Mouse (Mus musculus) heart, postnatal 10 days (tissue): ENCODE measurements around the gene Cebpa. TPM values are rescaled to one million over a fixed set of nuclear protein-coding genes. Genes with fewer than 3 reads are reported as not detected.
A peak's percentile ranks its signal among the peaks of the same experiment; 100 is the strongest.

Experiments used
- DNase-seq, 2 experiments: peaks; one replicate each; pipeline ENCODE4 v3.0.0; 2021
- intact Hi-C: fragments of 180-260 bp; cut with DNase I; formaldehyde crosslinking; loops from one replicate; pipeline ENCODE4 v1.15.1; 2025
- total RNA-seq, 2 experiments: library from RNA; stranded (reverse); gene quantifications; 2 replicates each; pipeline ENCODE4 v1.2.3; 2021

The Cebpa gene
- total RNA-seq: 10 to 100 TPM in 1 of 2 experiments, 1 to 10 TPM in 1; 7.6 to 13.7 TPM

DNA sequence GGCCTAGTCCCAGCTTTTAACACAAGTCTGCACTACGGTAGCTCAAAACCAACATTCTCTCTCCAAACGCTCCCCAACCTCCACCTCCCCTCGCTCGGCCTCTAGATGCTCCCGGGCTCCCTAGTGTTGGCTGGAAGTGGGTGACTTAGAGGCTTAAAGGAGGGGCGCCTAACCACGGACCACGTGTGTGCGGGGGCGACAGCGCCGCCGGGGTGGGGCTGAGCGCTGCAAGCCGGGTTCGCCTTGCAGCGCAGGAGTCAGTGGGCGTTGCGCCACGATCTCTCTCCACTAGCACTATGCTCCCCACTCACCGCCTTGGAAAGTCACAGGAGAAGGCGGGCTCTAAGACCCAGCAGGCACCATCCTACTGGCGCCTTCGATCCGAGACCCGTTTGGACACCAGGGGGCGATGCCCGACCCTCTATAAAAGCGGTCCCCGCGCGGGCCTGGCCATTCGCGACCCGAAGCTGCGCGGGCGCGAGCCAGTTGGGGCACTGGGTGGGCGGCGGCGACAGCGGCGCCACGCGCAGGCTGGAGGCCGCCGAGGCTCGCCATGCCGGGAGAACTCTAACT is at the start of gene Cebpa:
Gene Cebpa (plus strand): TSS at position 453 of the 573 bp plus-strand sequence.
- peak; percentile 96 to 97 for DNase-seq

DNA sequence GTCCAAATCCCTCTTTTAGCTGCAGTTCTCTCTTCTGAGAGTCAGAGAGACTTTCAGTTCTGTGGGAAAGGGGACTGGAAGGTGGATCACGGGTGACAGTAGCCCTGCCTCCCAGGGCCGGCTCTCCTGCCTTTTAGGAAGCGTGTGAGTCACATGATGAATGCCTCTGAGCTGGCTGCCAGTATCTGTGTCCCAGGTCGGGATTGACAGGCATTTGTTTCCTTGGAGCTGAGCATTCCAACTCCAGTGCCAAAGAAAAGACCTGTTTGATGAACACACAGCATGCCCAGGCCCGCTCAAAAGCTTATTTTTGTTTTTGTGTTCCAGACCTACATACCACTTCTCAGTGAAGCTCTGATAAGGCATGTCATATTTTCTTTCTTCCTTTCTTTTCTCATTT is 42.4 kb upstream of the Cebpa start:
- intact Hi-C loops: no loop called here
- peak; percentile 58 to 69 for DNase-seq

More for the DNA sequence above, at the start of gene Cebpa:
- intact Hi-C loops: loop anchor here (1.0 to 2.0 kb wide), 4 partner anchors 38 to 93 kb away; partner anchors contain the start of gene Cebpg

DNA sequence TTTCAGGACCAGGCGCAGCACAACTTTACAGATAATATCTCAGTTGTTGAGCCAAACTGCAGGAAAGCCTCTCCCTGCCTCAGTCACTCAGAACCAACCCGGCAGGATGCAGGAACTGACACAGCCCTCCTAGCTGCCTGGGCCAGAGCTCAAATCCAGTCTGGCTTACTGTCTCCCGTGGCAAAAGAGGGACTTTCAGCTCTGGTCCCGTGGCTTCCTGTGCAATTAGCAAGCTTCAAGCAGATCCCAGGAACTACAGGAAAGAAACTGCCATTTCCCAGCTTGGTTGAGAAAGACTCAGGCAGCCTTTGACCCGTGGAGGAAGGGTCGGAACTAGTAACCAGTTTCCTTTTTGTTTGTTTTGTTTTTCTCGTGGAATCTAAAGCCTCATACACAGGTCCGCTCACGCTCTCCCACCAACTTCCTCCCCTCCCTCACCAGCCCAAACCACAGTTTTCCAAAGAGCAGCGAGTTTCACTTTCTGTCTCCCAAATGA is 38.2 kb upstream of the Cebpa start:
- peak; percentile 55 to 70 for DNase-seq
- intact Hi-C loops: loop anchor here (2.0 kb wide), 3 partner anchors 16 to 38 kb away; partner anchors contain the start of gene Cebpa

DNA sequence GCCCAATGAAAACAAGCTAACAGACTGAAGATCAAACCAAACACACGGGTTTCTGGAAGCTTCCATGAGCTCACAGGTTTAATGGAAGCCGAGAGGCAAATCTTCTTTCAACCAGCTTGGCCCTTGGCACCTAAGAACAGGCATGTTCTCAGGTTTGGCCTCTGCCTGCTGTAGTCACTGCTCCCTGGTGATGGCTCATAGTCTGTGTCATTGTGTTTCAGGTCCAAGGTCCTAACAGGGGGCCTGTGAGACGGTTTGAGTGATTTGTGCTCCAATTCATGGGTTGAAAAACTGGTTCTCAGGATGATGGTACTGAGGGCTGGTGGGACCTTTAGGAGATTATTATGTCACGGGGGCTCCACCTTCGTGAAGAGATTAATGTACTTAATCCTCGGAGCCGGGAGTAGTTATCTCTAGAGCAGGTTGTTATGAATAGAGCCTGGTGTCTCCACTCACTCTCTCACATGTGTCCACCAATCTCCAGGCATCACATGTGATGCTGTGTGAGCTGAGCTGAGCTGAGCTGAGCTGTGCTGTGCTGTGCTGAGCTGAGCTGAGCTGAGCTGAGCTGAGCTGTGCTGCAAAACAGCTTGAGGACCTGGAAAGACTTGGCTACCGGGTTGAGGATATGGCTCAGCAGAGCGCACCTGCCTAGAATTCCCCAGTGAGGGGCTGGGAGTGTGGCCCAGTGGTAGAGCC is 37.5 kb upstream of the Cebpa start:
- intact Hi-C loops: loop anchor here (2.0 kb wide), 3 partner anchors 17 to 37 kb away; partner anchors contain the start of gene Cebpa

DNA sequence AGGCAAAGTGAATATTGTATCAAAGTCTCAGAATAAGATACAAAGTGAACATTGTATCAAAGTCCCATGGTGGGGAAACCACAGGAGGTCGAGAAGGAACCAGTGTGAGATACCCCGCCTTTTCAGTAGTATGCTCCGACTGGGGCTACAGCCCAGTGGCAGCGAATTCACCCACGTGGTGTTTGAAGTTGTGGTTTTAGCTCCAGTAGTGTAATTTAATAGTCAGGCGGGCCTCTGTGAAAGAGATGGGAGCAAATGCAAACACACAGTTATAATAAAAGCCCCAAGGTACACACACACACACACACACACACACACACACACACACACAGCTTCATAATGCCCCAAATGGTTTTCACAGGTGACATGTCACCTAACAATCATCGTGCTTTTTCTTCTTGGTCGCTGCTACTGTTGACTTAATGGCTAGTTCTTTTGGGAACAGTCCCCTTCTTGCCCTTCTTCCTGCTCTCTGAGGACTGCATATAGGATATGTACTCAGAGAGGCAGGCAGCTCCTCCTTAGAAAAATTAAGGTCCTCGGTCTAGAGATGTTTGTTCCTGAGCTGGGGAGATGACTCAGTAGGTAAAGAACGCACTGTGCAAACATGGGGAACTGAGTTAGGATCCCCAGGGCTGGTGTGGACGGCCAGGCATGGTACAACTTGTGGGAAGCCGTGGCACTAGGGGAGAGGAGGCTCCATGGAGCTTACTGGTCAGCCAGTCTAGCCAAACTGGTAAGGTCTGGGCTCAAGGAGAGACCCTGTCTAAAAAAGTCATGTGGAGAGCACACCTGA is 34.3 kb upstream of the Cebpa start:
- DNase-seq: no peak
- intact Hi-C loops: no loop called here

More for the DNA sequence above, 37.5 kb upstream of the Cebpa start:
- no peak for DNase-seq

DNA sequence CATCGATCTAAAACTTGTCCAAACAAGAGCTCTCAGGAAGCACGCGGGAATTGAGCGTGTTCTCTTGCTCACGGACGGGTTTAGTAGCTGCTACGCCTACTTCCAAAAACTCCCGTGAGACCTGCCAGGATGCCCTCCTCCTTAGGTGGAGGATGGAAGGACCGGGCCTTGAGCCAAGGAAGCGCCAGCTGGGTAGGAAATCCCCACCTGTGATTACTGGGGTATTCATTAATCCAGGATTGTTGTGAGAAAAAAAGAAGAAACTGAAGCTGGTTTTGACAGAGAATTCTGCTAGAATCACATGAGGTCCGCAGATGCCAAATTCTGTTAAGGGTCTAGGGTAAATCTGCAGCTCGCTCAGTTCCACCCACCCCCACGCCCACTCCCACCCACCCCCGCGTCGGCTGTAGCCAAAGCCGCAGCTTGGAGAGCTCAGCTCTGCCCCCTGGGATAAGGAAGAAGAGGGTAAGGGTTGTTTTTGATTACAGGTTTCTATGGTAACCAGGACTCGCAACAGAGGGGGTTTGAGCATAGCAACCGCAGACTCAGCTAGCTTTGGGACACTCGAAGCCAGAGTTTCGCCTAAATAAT is 32.7 kb upstream of the Cebpa start:
- intact Hi-C loops: no loop called here
- peak; percentile 23 to 34 for DNase-seq

DNA sequence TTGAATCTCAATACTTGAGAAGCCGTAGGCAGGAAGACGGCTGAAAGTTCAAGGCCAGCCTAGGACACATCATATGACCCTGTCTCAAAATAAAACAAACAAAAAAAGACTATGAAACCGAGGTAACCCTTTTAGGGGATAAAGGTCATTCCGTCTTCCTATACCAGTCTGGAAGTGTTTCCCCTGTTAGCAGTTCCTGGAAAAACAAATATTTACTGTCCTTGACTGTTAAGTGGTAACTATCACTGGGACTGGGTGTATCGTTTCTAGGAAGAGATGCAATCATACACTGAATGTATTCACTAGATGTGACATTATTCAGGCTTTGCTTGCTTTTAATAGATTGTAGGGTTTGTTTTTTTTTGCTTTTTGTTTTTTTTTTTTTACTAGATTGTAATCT is 28.5 kb upstream of the Cebpa start:
- DNase-seq: no peak
- intact Hi-C loops: no loop called here

DNA sequence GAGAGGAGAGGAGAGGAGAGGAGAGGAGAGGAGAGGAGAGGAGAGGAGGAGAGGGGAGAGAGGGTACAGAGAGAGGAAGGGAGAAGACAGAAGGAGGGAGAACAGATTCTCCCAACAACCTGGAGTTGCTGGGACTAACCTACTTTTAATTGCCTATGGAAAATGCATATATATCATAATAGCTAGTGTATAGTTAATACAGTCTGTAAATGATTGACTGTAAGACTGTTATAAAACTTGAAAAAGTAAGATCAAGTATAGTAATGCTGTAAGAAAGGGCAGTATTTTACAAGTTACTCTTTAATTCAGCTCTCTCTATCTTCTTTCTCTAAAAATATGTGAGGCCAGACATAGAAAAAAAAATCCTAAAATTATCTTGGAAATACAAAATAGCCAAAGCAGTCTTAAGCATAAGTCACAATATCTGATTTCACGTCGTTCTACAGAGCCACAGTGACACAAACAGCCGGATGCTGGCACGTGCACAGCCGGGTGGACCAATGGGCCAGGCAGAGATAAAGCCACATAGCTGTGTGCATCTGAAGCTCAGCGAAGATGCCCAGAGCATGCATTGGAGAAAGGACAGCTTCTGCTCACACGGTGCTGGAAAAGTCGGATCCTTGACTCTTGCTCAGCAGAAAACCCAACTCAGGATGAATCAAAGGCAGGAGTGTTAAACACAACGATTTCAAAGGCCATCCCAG is 24.0 kb upstream of the Cebpa start:
- no peak for DNase-seq
- intact Hi-C loops: no loop called here

DNA sequence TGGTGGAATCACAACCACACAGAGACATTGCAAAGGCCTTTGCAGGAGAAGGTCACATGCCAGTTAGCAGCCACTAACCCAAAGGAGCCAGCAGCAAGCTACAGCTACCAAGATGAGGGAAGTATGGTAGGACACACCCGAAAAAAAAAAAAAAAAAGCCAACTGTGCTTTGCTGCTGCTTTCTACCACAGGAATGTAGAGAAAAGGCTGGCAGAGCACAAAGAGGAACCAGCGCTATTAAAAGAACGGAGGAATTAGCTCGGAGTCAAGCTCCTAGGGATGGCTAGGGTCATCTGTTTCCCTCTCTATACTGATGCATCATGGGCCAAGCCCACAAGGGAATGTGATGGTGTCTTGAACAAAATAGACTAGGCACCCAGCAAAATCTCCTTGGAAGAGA is 20.3 kb upstream of the Cebpa start:
- intact Hi-C loops: no loop called here
- DNase-seq: no peak

DNA sequence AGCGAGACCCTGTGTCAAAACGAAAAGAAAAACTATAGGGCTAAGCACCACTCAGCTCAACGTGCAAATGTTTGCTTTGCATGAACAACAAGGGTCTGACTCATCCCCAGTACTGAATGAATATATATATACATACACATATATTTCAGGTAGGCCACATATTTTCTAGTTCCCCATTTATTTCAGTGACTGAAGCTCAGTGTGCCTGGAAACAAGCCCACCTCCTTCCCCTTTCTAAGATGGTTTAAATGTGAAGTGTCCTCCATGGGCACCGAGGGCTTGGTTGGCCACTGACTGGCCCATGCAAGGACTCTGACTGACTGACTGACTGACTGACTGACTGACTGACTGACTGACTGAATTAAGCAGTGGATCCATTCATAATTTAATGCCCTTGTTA is 19.6 kb upstream of the Cebpa start:
- DNase-seq: no peak
- intact Hi-C loops: no loop called here

DNA sequence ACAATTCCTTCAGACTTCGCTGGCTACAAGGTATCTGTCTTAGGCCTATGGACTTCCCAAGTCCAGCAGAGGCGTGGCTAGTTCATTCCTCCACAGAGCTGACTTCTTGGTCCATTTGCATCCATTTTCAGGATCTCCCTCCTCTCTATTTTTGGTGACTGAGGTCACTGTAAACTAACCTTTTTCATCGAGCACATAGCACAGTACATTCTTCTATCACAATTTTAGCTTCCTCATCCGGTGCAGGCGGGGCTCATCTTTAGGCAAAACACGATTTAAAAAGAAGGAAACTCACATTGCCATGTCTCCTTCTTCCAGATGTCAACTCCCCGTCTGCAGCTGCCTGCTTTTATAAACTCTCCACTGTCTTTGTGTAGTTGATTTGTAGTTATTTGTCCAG is 12.5 kb upstream of the Cebpa start:
- DNase-seq: no peak
- intact Hi-C loops: no loop called here

DNA sequence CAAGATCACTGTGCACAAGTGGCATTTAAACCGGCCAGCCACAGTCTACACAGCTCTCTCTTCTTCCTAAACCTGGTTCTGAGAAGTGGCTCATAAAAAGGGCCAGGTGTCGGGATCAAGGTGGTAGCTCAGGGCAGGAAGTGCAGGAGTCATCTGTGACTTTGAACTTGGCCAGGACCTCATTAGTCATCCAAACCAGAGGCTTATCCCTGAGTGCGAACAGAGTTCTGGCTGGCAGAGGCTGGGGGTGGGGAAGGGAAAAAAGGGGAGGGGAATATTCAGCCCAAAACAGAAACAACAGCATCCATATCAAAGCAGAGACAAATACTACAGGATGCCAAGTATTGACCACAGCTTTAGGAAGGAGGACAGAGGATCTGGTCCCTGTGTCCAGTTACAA is 11.5 kb upstream of the Cebpa start:
- intact Hi-C loops: no loop called here
- no peak for DNase-seq

DNA sequence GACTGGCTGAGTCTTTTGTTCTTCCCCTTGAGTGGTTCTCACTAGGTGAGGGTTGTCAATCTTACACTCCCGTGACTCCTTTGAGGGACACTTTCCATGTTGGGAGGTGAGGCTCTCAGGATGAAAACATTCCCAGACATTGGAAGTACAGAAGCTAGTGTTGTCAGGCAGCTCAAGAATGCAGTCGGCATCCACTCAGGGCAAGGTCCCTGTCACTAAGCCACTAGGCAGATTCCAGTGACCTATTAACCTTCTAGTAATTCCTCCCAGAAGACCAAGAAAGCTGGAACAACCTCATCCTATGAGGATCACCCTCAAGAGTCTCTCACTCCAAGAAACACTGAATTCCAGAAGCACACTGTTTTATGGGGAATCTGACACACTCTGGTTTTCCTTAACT is 11.0 kb upstream of the Cebpa start:
- intact Hi-C loops: no loop called here
- DNase-seq: no peak

DNA sequence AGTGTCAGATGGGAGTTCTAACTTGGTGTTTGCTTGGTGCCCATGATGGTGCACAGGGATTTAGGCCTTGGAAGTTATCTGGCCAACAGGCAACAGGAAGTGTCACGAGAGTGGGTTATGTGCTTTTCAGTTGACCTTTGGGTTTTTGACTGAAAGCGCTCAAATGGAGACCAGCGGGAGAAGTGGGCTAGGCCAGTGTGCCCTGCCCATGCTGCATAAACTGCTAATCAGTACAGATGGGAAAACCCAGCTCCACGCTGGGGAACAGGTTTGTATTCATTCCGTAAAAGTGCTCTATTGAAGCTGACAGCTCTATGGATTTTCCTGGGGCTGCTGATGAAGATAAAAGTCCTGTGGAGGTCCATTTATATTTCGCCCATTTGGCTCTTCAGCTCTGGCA is 10.4 kb upstream of the Cebpa start:
- intact Hi-C loops: no loop called here

DNA sequence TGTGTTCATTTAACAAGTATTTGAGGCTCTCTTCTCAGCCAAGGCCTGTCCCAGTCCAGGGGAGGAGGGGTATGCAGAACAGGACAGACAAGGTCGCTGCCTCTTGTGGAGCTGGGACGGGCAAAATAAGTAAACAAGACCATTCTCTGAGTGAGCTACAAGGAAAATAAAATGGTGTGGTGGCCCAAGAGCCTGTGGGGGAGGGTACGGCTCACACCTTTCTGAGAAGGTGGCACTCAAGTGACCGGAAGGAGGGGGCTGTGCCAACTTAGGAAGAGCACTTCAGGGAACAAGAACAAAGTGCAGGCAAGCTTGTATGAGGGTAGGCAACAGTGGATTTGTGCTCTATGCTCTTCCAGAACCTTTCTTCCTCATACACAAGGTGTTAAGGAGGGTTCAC is 6.0 kb upstream of the Cebpa start:
- no peak for DNase-seq
- intact Hi-C loops: no loop called here

More for the DNA sequence above, 10.4 kb upstream of the Cebpa start:
- DNase-seq: no peak

DNA sequence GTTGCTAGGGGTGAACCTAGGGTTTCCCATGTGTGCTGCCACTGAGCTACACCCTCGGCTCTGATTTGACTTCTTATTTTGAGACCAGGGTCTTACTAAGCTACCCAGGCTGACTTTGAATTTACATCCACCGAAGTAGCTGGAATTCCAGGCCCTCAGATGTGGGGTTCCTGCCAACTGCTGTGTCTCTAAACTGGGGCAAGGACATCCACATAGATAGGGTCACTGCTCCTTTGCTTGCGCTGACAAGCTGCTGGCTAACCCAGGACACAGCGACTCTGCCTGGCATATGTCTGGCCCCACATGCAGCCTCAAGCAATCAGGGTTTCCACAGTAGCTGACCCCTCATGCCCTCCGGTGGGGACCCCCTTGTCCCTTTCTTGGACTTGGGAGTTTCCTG is 5.4 kb upstream of the Cebpa start:
- intact Hi-C loops: no loop called here

DNA sequence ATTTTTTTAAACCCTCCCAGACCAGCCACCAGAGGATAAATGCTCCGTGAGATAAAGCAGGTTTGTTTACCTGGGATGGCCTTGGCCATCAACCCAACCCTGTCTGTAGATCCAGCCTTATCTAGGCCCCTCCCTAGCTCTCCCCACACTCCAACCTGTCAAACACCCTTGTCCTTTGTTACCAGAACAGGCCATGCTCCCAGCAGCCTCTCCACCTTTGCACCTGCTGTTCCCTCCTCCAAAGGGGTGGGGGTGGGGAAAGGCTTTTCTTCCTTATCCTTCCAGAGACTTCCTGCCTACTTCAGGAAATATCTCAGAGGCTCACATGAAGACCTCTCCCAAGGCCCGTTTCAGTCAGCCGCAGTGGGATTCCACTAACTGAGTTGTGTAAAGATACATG is 2.6 kb upstream of the Cebpa start:
- intact Hi-C loops: no loop called here
- DNase-seq: no peak

More for the DNA sequence above, 5.4 kb upstream of the Cebpa start:
- peak in 1 of 2 experiments; percentile 29 for DNase-seq

DNA sequence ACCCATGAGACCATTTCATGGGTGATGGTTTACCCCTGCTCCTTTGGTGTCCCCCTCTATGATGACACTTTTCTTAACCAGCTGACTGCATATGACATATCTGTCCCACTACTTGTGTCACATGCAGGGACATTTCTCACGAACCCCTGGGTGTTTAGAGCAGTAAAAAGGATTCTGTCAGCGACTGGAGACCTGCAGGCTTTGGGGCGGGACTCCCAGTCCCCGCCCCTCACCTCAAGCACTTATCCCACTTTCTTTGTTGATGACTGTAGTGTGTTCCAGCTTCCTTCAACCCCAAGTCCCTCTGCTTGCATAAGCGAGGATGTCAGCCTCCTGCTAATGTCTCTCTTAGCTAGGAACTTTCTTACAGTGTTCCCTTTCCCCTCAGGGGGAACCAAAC is 2.0 kb upstream of the Cebpa start:
- intact Hi-C loops: no loop called here
- no peak for DNase-seq

DNA sequence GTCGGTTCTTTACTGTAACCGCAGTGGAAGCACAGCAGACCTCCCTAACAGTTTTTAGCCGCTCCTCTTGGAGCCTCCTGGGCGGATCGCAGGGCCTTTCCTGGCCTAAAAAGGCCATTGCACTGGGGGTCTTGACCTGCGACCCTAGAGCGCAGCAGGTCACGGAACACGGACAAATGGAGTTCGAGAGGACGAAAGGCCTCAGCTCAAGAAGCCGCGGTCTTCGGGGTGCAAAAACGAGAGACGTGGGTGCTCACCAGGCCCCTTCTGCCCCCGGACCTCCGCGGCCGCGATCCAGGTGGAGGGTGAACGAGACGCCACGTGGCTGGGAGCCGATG is 1.4 kb upstream of the Cebpa start:
- intact Hi-C loops: loop anchor here (2.0 kb wide), 2 partner anchors 37 to 61 kb away; partner anchors contain the start of gene Cebpg
- DNase-seq: no peak

DNA sequence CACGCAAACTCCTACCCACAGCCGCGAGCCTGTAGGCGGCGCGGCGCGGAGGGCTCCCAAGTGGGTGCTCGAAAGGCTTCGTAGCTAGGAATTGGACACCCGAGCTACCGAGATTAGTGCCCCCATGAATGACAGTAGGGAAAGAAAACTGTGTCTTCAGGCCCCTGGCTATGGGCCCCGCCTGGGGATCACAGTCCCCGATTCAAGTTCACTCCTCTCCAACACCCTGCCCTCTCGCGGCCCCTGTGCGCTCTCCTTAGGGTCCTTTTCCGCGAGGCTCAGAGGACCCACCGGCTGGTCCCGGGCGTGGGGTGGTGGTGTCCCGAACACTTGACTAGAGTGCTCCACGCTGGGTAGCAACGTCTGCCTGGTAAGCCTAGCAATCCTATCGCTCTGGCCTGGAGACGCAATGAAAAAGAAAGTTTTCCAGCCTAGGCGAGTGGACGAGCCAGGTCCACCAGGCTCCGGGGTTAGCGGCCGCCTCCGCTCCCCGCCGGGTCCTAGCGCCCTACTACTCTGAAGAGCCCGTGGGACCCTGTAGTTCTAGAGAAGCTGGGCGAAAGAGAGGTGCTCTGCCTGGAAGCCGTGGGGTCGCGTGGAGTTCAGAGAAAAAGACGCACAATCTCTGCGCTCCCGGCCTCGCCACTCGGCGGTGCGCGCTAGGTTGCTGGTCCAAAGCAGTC is 853 bp upstream of the Cebpa start:
- DNase-seq: peak; percentile 85 to 86
- intact Hi-C loops: loop anchor here (2.0 kb wide), 2 partner anchors 37 to 61 kb away; partner anchors contain the start of gene Cebpg
